Mouse (Mus musculus) erythroblast, embryonic 14.5 days (primary cell): Measurements from ENCODE around the gene Wfdc9.
"Not testable (repeated sequence)": the region's sequence is repeated elsewhere in the genome, so short reads cannot be mapped to it uniquely, and the experiment has no call there.

Experiments
- GATA1 ChIP-seq: IDR thresholded peaks from 2 replicates; pipeline ENCODE4 v1.6.1; 2012; ENCODE audit warnings: low read length, inconsistent platforms, mixed read lengths
- TAL1 ChIP-seq: IDR thresholded peaks from 3 replicates; pipeline ENCODE4 v1.6.1; 2012; ENCODE audit warnings: low read length, inconsistent platforms, mixed read lengths

- TF ChIP-seq TAL1, GATA1: not testable (repeated sequence)
Observed at GRCm38 (mm10) chr2:164613471-164613870, 42.9 kb downstream of the Wfdc9 start, which contains the start of the genes Wfdc6b and Wfdc8.
